Mouse (Mus musculus) left cerebral cortex, adult 18-20 months (tissue): ENCODE measurements at regions not wholly inside any gene's neighbourhood (a gene's known extent, or its start where the extent isn't known, plus 50 kb on each side); places are given as distances from the start of the nearest gene placed in this dataset.

Source experiments
- DNase-seq, 2 experiments: peaks; one replicate each; pipeline ENCODE4 v3.0.0; 2021 to 2022; ENCODE audit warnings: low spot score in 2 of 2, mixed read lengths in 1 of 2

- no peak for DNase-seq
These were observed 2629.5 kb upstream of the Gm7489 start for GRCm38 (mm10) chr15:51255203-51255615.

- no peak for DNase-seq
These were observed 2628.0 kb upstream of the Gm7489 start for GRCm38 (mm10) chr15:51256681-51257080.

GRCm38 (mm10) chr15:51264599-51265163, 2620.0 kb upstream of the Gm7489 start:
- no peak for DNase-seq

- no peak for DNase-seq
These were observed 2618.7 kb upstream of the Gm7489 start for GRCm38 (mm10) chr15:51265971-51266370.

GRCm38 (mm10) chr15:51271632-51272312, 2612.9 kb upstream of the Gm7489 start:
- no peak for DNase-seq

GRCm38 (mm10) chr15:51285334-51285733, 2599.4 kb upstream of the Gm7489 start:
- no peak for DNase-seq

- no peak for DNase-seq
These were observed 2598.4 kb upstream of the Gm7489 start for GRCm38 (mm10) chr15:51286352-51286751.

- no peak for DNase-seq
These were observed 2595.7 kb upstream of the Gm7489 start for GRCm38 (mm10) chr15:51288911-51289432.

- no peak for DNase-seq
These were observed 2594.8 kb upstream of the Gm7489 start for GRCm38 (mm10) chr15:51289916-51290315.

- no peak for DNase-seq
These were observed 2593.5 kb upstream of the Gm7489 start for GRCm38 (mm10) chr15:51291183-51291582.

GRCm38 (mm10) chr15:51296841-51297240, 2587.9 kb upstream of the Gm7489 start:
- DNase-seq: no peak

GRCm38 (mm10) chr15:51318072-51318471, 2566.6 kb upstream of the Gm7489 start:
- DNase-seq: no peak

GRCm38 (mm10) chr15:51318760-51319159, 2565.9 kb upstream of the Gm7489 start:
- DNase-seq: no peak

GRCm38 (mm10) chr15:51320366-51320894, 2564.3 kb upstream of the Gm7489 start:
- DNase-seq: no peak

GRCm38 (mm10) chr15:51323284-51323683, 2561.4 kb upstream of the Gm7489 start:
- DNase-seq: no peak

GRCm38 (mm10) chr15:51324211-51324610, 2560.5 kb upstream of the Gm7489 start:
- DNase-seq: no peak

- no peak for DNase-seq
These were observed 2557.0 kb upstream of the Gm7489 start for GRCm38 (mm10) chr15:51327702-51328101.

GRCm38 (mm10) chr15:51336441-51336840, 2548.3 kb upstream of the Gm7489 start:
- no peak for DNase-seq

GRCm38 (mm10) chr15:51346301-51346700, 2538.4 kb upstream of the Gm7489 start:
- no peak for DNase-seq

- no peak for DNase-seq
These were observed 2521.3 kb upstream of the Gm7489 start for GRCm38 (mm10) chr15:51363391-51363790.

- no peak for DNase-seq
These were observed 2513.5 kb upstream of the Gm7489 start for GRCm38 (mm10) chr15:51371162-51371561.

- DNase-seq: no peak
These were observed 2494.3 kb upstream of the Gm7489 start for GRCm38 (mm10) chr15:51390383-51390782.

- DNase-seq: no peak
These were observed 2493.4 kb upstream of the Gm7489 start for GRCm38 (mm10) chr15:51391352-51391751.
